Comparison of ENCODE assay signal across 7 mouse cellular contexts in the genomic region with DNA sequence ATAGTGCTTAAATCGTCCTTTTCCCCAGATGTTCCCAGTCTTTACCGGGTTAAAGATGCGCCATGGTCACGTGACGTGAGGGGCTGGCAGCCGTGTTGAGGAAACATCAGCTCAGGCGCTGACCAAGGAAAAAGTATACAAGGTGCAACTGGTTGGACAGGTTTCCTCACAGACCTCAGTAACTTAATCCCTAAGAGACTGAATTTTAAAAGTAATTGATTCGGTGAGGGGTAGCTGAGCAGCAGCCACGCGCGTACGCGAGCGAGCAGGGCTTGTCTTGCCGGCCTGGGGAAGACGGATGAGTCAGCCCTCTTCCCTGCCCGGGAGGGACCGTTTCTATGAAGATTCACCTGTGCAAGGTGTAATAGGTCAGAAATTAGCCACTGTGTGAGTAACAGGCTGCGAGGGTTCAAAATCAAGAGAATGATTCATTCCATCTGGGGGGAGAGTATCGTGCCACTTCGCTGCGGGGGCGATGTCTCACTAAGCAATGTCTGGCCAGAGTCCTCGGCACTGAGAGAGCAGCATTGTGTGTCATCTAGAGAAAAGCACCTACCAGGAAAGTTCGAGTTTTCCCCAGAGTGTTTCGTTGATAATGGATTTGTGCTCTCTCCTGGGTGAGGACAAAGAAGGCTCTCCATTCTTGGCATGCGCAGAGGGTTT. TPM values are rescaled to one million over a fixed set of nuclear protein-coding genes. Genes with fewer than 3 reads are reported as not detected.
DNase-seq lines count a peak whose midpoint lies in the region; ATAC-seq lines count a peak whose summit lies in the region.

No protein-coding gene starts in this region.

- peak overlapping the region; percentile 48 for H3K4me2 ChIP-seq in forebrain, embryonic 14.5 days (ENCODE audit: low read length)
- H3K4me2 ChIP-seq in kidney, embryonic 16.5 days (replicated peaks; ENCODE audit: low read depth, low read length): peak overlapping the region; percentile 49
- H3K4me2 ChIP-seq in midbrain, embryonic 12.5 days (replicated peaks): peak overlapping the region; percentile 51

- H3K9ac ChIP-seq in forebrain, embryonic 14.5 days (ENCODE audit: low read length): peak overlapping the region; percentile 45; the same call in 1 of the 2 replicates
- H3K9ac ChIP-seq in kidney, embryonic 16.5 days (replicated peaks; ENCODE audit: low read length): peak overlapping the region; percentile 30; the same call in 1 of the 2 replicates
- H3K9ac ChIP-seq in midbrain, embryonic 12.5 days (replicated peaks): 0 out of 2 replicates have a peak overlapping the region, but pooled peaks have one; percentile 34

- DNase-seq in right cerebral cortex, postnatal 25 days: peak; percentile 16
- no peak for DNase-seq in right cerebral cortex, postnatal 10 days (ENCODE audit: low spot score in 2 of 2)
- DNase-seq in forebrain, embryonic 14.5 days (ENCODE audit: low spot score): peak; percentile 44
- no peak for DNase-seq in thymus, postnatal 10 days (ENCODE audit: low spot score in 2 of 2)
- DNase-seq in layer of hippocampus, adult 8-10 months (ENCODE audit: low spot score in 2 of 2): no peak

- peak overlapping the region; percentile 13 for H3K4me3 ChIP-seq in forebrain, embryonic 14.5 days (ENCODE audit: low read depth, low read length)
- peak overlapping the region; percentile 33 for H3K4me3 ChIP-seq in kidney, embryonic 16.5 days (ENCODE audit: low read length)
- peak overlapping the region; percentile 33 for H3K4me3 ChIP-seq in midbrain, embryonic 12.5 days

- H3K36me3 ChIP-seq in forebrain, embryonic 14.5 days (ENCODE audit: control insufficient read depth, insufficient read depth, low read length): no peaks in the 10 kb centered on the region
- no peaks in the 10 kb centered on the region for H3K36me3 ChIP-seq in kidney, embryonic 16.5 days (ENCODE audit: insufficient read depth, low read length)
- H3K36me3 ChIP-seq in midbrain, embryonic 12.5 days: no peaks in the 10 kb centered on the region

- H3K27me3 ChIP-seq in forebrain, embryonic 14.5 days (replicated peaks; ENCODE audit: control insufficient read depth, insufficient read depth, low read length): no peaks in the 10 kb centered on the region
- H3K27me3 ChIP-seq in kidney, embryonic 16.5 days (ENCODE audit: insufficient read depth, low read length): no peaks in the 10 kb centered on the region
- no peaks in the 10 kb centered on the region for H3K27me3 ChIP-seq in midbrain, embryonic 12.5 days

- no peak for ATAC-seq in forebrain, embryonic 14.5 days
- ATAC-seq in kidney, embryonic 16.5 days (ENCODE audit: low FRiP score, low TSS enrichment): peak; percentile 16; the same call in 1 of the 2 replicates
- no peak for ATAC-seq in midbrain, embryonic 12.5 days (ENCODE audit: low FRiP score, low read depth)

- H3K27ac ChIP-seq in forebrain, embryonic 14.5 days (ENCODE audit: low read depth, low read length): no peak overlapping the region
- H3K27ac ChIP-seq in kidney, embryonic 16.5 days (ENCODE audit: low read length): peak overlapping the region; percentile 66
- H3K27ac ChIP-seq in midbrain, embryonic 12.5 days (replicated peaks): no peak overlapping the region

- WGBS in forebrain, embryonic 14.5 days: 43% methylated on average over 27 of the region's 27 CpGs
- 25% methylated on average over 27 of the region's 27 CpGs for WGBS in kidney, embryonic 16.5 days
- WGBS in midbrain, embryonic 12.5 days: 42% methylated on average over 27 of the region's 27 CpGs

- H3K4me1 ChIP-seq in forebrain, embryonic 14.5 days (ENCODE audit: control insufficient read depth, insufficient read depth, low read length): peaks cover 4% of the 10 kb centered on the region; the same call in 1 of the 2 replicates
- peaks cover 20% of the 10 kb centered on the region for H3K4me1 ChIP-seq in kidney, embryonic 16.5 days (ENCODE audit: insufficient read depth, low read length)
- peaks cover 17% of the 10 kb centered on the region for H3K4me1 ChIP-seq in midbrain, embryonic 12.5 days

- no peaks in the 10 kb centered on the region for H3K9me3 ChIP-seq in forebrain, embryonic 14.5 days (replicated peaks; ENCODE audit: control insufficient read depth, low read length)
- H3K9me3 ChIP-seq in kidney, embryonic 16.5 days (ENCODE audit: low read length): no peaks in the 10 kb centered on the region
- no peaks in the 10 kb centered on the region for H3K9me3 ChIP-seq in midbrain, embryonic 12.5 days

RNA-seq across cellular contexts. Expression of gene Epcam, which starts 26.1 kb away (rescaled TPM):
- 2.5 and 3.1 TPM in 2 replicates for polyA plus RNA-seq in forebrain, embryonic 14.5 days (2014; fragmentation: Nextera tagmentation; extraction: Ambion mirVana)
- polyA plus RNA-seq in kidney, embryonic 16.5 days (2015; fragmentation: Nextera tagmentation; extraction: Ambion mirVana): 313 and 317 TPM in 2 replicates
- 5.4 and 7.6 TPM in 2 replicates for polyA plus RNA-seq in midbrain, embryonic 12.5 days (2016; fragmentation: Nextera tagmentation; extraction: Ambion mirVana)
- under 1 TPM in 3 of 4 experiments, not detected in 1; 0.35 to 0.78 (median 0.68) TPM for total RNA-seq in layer of hippocampus, adult 8-10 months (2022)

Comparison
In these comparisons a context has a peak if more than half of its experiments do, and no peak if none do; other contexts are left out.
1. DNase-seq: peak in right cerebral cortex, postnatal 25 days (single experiment) and forebrain, embryonic 14.5 days (single experiment); none in right cerebral cortex, postnatal 10 days (0 of 2), thymus, postnatal 10 days (0 of 2) and layer of hippocampus, adult 8-10 months (0 of 2).
2. RNA of gene Epcam, which starts 26.1 kb away (polyA plus RNA-seq): 313 to 317 TPM in kidney, embryonic 16.5 days; 5.4 to 7.6 TPM in midbrain, embryonic 12.5 days and 2.5 to 3.1 TPM in forebrain, embryonic 14.5 days; every median in the first group is over 10 times any median in the second.
3. Peak in every context shown above with its lines, with median percentiles within 50 percentile points of each other: H3K4me2 ChIP-seq, H3K4me3 ChIP-seq and H3K9ac ChIP-seq.